Mouse (Mus musculus): ENCODE measurements at regions not wholly inside any gene's neighbourhood (a gene's known extent, or its start where the extent isn't known, plus 50 kb on each side); places are given as distances from the start of the nearest gene placed in this dataset.

DNA sequence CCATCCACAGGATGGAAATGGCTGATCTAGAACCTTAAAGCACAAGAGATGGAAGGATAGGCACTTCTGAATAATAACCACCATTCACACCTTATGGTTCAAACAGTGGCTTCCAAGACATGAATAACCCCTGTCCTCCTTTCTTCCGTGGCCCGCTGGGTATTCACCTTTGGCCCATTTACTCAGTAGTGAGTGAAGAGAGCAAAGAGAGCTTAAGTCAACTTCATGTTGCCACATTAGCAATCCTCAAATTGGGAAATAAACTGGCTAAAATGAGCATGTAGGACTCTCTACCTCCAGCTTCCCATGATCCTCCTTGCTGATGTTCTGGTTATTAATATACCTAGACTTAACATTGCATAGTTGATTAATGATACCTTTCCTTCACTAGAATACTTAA, 74.3 kb upstream of the Klf9 start:
- 85% methylated on average over 2 of the region's 2 CpGs for WGBS
- H3K9ac ChIP-seq (ENCODE audit: low read depth, low read length): no peak overlapping the region
- peaks cover 21% of the 10 kb centered on the region for H3K4me1 ChIP-seq (ENCODE audit: control insufficient read depth, insufficient read depth, low read length)
- no peaks in the 10 kb centered on the region for H3K27me3 ChIP-seq (ENCODE audit: control insufficient read depth, insufficient read depth, low read length)
- no peak for DNase-seq
- peaks cover 16% of the 10 kb centered on the region for H3K36me3 ChIP-seq (ENCODE audit: control insufficient read depth, insufficient read depth, low read length)
- H3K27ac ChIP-seq: peak overlapping the region; percentile 97
- no peak for TF ChIP-seq EP300 (IDR thresholded peaks at IDR 0.05; ENCODE audit: insufficient read depth, low read depth, low read length)
- no peak for TF ChIP-seq CTCF (IDR thresholded peaks at IDR 0.05)
- TF ChIP-seq POLR2A (IDR thresholded peaks at IDR 0.05; ENCODE audit: insufficient read depth, low read depth, low read length): no peak
- H3K4me3 ChIP-seq: no peak overlapping the region
- no peaks in the 10 kb centered on the region for H3K79me2 ChIP-seq (replicated peaks; ENCODE audit: control insufficient read depth, insufficient read depth, low read length)
- intact Hi-C loops (cut with DNase I): loop anchor here (2.0 kb wide), 1 partner anchor 58 kb away; no protein-coding TSS in a partner anchor

GRCm38 (mm10) chr19:23068600-23068999, 72.4 kb upstream of the Klf9 start:
- H3K27ac ChIP-seq: no peak overlapping the region
- no peak for TF ChIP-seq POLR2A (IDR thresholded peaks at IDR 0.05; ENCODE audit: insufficient read depth, low read depth, low read length)
- TF ChIP-seq EP300 (IDR thresholded peaks at IDR 0.05; ENCODE audit: insufficient read depth, low read depth, low read length): no peak
- no peak for TF ChIP-seq CTCF (IDR thresholded peaks at IDR 0.05)
- no peak overlapping the region for H3K9ac ChIP-seq (ENCODE audit: low read depth, low read length)
- WGBS: 68% methylated on average over 3 of the region's 3 CpGs
- H3K79me2 ChIP-seq (replicated peaks; ENCODE audit: control insufficient read depth, insufficient read depth, low read length): no peaks in the 10 kb centered on the region
- peaks cover 16% of the 10 kb centered on the region for H3K4me1 ChIP-seq (ENCODE audit: control insufficient read depth, insufficient read depth, low read length)
- intact Hi-C loops (cut with DNase I): no loop called here
- DNase-seq: no peak
- peaks cover 10% of the 10 kb centered on the region for H3K36me3 ChIP-seq (ENCODE audit: control insufficient read depth, insufficient read depth, low read length)
- H3K27me3 ChIP-seq (ENCODE audit: control insufficient read depth, insufficient read depth, low read length): no peaks in the 10 kb centered on the region
- no peak overlapping the region for H3K4me3 ChIP-seq

- no peak for DNase-seq
- Histone ChIP-seq H3K79me2 (replicated peaks; ENCODE audit: control insufficient read depth, insufficient read depth, low read length) (no peaks in the 10 kb centered on the region), H3K9ac (ENCODE audit: low read depth, low read length) (no peak overlapping the region), H3K27ac (no peak overlapping the region), H3K36me3 (ENCODE audit: control insufficient read depth, insufficient read depth, low read length) (peaks cover 10% of the 10 kb centered on the region), H3K27me3 (ENCODE audit: control insufficient read depth, insufficient read depth, low read length) (no peaks in the 10 kb centered on the region), H3K4me3 (no peak overlapping the region), H3K4me1 (ENCODE audit: control insufficient read depth, insufficient read depth, low read length) (peaks cover 13% of the 10 kb centered on the region)
- intact Hi-C loops (cut with DNase I): no loop called here
- no peak for TF ChIP-seq POLR2A (IDR thresholded peaks at IDR 0.05; ENCODE audit: insufficient read depth, low read depth, low read length)
- no peak for TF ChIP-seq CTCF (IDR thresholded peaks at IDR 0.05)
- no peak for TF ChIP-seq EP300 (IDR thresholded peaks at IDR 0.05; ENCODE audit: insufficient read depth, low read depth, low read length)
- WGBS: 94% methylated on average over 1 of the region's 1 CpGs
These were observed 71.4 kb upstream of the Klf9 start for GRCm38 (mm10) chr19:23069656-23070055.

DNA sequence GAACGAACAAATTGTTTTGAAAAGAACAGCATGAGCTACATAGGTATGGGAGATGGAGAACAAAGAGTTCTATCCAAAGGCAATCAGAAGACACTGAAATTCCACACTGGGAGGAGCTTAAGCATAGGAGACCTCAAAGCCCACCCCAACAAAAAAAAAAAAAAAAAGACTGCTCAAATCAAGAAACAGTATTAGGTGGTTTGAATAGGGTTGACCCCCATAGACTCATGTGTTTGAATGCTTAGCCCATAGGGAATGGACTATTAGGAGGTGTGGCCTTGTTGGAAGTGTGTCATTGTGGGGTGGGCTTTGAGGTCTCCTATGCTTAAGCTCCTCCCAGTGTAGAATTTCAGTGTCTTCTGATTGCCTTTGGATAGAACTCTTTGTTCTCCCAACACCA, 70.0 kb upstream of the Klf9 start:
- intact Hi-C loops (cut with DNase I): no loop called here
- H3K27ac ChIP-seq: no peak overlapping the region; the same call in 1 of the 2 replicates
- no peak overlapping the region for H3K4me3 ChIP-seq
- no peak overlapping the region for H3K9ac ChIP-seq (ENCODE audit: low read depth, low read length)
- H3K36me3 ChIP-seq (ENCODE audit: control insufficient read depth, insufficient read depth, low read length): peaks cover 8% of the 10 kb centered on the region
- no peaks in the 10 kb centered on the region for H3K79me2 ChIP-seq (replicated peaks; ENCODE audit: control insufficient read depth, insufficient read depth, low read length)
- no peaks in the 10 kb centered on the region for H3K27me3 ChIP-seq (ENCODE audit: control insufficient read depth, insufficient read depth, low read length)
- WGBS: 100% methylated on average over 1 of the region's 1 CpGs
- TF ChIP-seq EP300 (IDR thresholded peaks at IDR 0.05; ENCODE audit: insufficient read depth, low read depth, low read length) (no peak), POLR2A (IDR thresholded peaks at IDR 0.05; ENCODE audit: insufficient read depth, low read depth, low read length) (no peak), CTCF (IDR thresholded peaks at IDR 0.05) (no peak)
- peaks cover 6% of the 10 kb centered on the region for H3K4me1 ChIP-seq (ENCODE audit: control insufficient read depth, insufficient read depth, low read length)
- DNase-seq: no peak

GRCm38 (mm10) chr19:23074602-23075570, 66.1 kb upstream of the Klf9 start:
- Histone ChIP-seq H3K27me3 (ENCODE audit: control insufficient read depth, insufficient read depth, low read length) (no peaks in the 10 kb centered on the region), H3K36me3 (ENCODE audit: control insufficient read depth, insufficient read depth, low read length) (no peaks in the 10 kb centered on the region), H3K79me2 (replicated peaks; ENCODE audit: control insufficient read depth, insufficient read depth, low read length) (no peaks in the 10 kb centered on the region), H3K4me1 (ENCODE audit: control insufficient read depth, insufficient read depth, low read length) (no peaks in the 10 kb centered on the region), H3K4me3 (no peak overlapping the region), H3K27ac (no peak overlapping the region), H3K9ac (ENCODE audit: low read depth, low read length) (no peak overlapping the region)
- 86% methylated on average over 14 of the region's 14 CpGs for WGBS
- DNase-seq: no peak
- TF ChIP-seq EP300 (IDR thresholded peaks at IDR 0.05; ENCODE audit: insufficient read depth, low read depth, low read length) (no peak), POLR2A (IDR thresholded peaks at IDR 0.05; ENCODE audit: insufficient read depth, low read depth, low read length) (no peak), CTCF (IDR thresholded peaks at IDR 0.05) (no peak)
- intact Hi-C loops (cut with DNase I): no loop called here

DNA sequence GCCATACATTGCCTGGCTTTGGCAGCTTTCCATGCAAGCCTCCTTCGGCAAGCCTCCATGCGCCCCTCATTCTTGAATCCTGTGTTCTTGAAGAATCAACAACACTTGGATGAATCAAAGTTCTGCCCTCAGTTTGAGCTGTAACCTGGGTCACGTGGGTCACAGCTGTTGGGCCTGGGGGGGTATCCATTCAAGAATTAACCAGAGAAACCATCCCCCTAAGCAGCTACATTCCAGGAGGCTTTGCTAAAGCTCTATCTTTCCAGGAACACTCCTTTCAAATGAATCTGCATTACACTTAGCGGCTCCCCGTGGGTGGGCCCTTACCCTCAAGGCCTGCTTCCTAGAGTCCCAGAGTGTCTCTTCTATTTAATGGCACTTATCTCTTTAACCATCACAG, 65.2 kb upstream of the Klf9 start:
- H3K9ac ChIP-seq (ENCODE audit: low read depth, low read length): no peak overlapping the region
- H3K4me3 ChIP-seq: no peak overlapping the region
- no peak for TF ChIP-seq POLR2A (IDR thresholded peaks at IDR 0.05; ENCODE audit: insufficient read depth, low read depth, low read length)
- TF ChIP-seq CTCF (IDR thresholded peaks at IDR 0.05): no peak
- TF ChIP-seq EP300 (IDR thresholded peaks at IDR 0.05; ENCODE audit: insufficient read depth, low read depth, low read length): no peak
- H3K36me3 ChIP-seq (ENCODE audit: control insufficient read depth, insufficient read depth, low read length): no peaks in the 10 kb centered on the region
- 82% methylated on average over 5 of the region's 5 CpGs for WGBS
- no peaks in the 10 kb centered on the region for H3K4me1 ChIP-seq (ENCODE audit: control insufficient read depth, insufficient read depth, low read length)
- intact Hi-C loops (cut with DNase I): no loop called here
- H3K27me3 ChIP-seq (ENCODE audit: control insufficient read depth, insufficient read depth, low read length): no peaks in the 10 kb centered on the region
- no peaks in the 10 kb centered on the region for H3K79me2 ChIP-seq (replicated peaks; ENCODE audit: control insufficient read depth, insufficient read depth, low read length)
- no peak for DNase-seq
- no peak overlapping the region for H3K27ac ChIP-seq
